Mouse (Mus musculus) urinary bladder, postnatal 4 days (tissue): ENCODE measurements around the gene Ncs1.

ENCODE experiments used
- DNase-seq, 2 experiments: peaks; one replicate each; pipeline ENCODE4 v3.0.0; 2021 to 2022; ENCODE audit warnings: low spot score in 2 of 2

Gene Ncs1

DNA sequence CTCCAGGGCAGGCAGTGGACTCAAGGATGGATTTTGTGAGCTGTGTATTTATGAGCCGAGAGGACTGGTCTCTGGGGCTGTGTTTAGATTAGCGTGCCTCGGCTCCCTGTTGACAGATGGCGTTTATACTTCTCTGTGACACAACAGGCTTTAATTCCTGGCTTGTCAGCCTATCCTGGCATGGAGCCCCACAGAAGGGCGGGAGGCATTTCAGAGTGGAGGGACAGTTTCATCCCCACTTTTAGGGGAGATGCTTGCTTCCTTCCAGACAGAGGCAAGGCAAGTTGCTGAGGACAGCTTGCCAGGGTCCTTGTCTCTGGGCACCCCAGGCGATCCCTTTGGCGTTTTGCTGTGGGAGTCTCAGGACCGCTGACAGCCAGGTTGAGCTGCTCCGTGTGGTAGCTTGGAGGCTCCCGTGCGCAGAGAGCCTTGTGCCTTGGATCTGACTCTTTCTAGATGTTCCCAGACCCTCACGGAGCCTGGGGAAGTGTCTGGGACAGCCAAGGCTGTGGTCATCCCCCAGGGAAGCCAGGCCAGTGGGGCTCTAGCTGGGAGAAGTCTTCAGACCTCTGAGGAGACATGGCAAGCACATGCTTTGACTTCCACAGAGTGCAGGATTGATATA is 92.2 kb downstream of the Ncs1 start:
- DNase-seq = peak in 1 of 2 experiments; percentile 33

DNA sequence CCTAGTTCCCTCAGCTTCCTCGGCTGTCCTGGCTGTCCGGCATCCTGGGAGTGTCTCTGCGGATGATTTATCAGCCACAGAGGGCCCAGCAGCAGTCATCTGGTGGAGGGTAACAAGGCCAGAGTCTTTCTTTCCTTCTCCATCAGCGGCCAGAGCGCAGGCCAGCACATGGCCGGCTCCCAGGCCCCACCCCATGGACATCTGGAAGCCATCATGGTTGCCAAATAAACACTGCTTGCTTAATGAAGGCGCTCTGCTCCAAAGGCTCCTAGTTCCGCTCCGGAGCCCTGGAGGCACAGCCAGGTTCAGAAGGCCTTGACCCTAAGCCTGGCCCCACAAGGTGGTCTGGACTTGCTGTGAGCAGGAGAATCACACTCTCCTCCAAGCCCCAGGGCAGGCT is 94.2 kb downstream of the Ncs1 start:
- DNase-seq = peak in 1 of 2 experiments; percentile 68

DNA sequence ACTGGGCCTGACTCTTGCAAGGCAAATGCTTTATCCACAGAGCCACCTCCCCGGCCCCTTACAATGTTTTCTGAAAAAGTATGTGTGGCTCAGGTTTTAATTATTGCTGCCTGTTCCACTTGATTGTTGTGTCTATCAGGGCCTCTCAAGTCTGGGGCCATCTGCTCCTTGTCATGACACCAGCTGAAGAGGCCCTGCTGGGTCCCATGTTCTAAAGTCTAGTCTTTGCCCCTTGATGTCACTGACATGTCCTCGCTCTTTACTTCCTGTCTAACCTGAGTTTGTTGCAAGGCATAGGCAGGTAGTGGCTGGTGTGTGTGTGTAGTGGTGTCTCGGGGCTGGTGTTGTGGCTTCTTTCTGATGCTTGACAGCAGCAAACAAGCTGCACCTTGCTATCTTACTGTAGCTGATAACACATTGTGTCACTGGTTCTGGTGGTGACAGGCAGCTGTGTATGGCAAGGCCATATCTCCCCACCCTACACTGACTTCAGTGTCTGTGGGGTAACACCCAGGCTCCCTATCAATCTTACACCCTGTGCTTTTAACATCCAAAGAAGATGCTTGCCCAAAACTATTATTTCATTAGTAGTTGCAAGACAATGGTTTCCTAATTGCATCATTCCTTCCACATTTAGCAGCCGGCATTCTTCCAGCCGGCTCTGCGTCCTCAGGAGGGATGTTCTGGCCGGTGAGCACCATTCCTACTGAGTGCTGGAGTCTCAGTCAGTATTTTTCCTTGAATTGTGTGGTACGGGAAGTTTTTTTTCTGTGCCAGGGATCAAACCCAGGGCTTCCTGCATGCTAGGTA is 96.3 kb downstream of the Ncs1 start:
- no peak for DNase-seq
